Mouse (Mus musculus) testis, postnatal 14 days (tissue): ENCODE data around the gene Pdia5.

Source experiments
- DNase-seq: peaks from one replicate; pipeline ENCODE4 v3.0.0; 2021; ENCODE audit warnings: low spot score

Gene Pdia5

GRCm38 (mm10) chr16:35357449-35357848, 133.2 kb downstream of the Pdia5 start:
- DNase-seq = no peak
